Mouse (Mus musculus): ENCODE results near the gene Nxpe4. TPM values are rescaled to one million over a fixed set of nuclear protein-coding genes. Genes with fewer than 3 reads are reported as not detected.

The Nxpe4 gene
- polyA plus RNA-seq, 1 experiment = 0.54 TPM

GRCm38 (mm10) chr9:48329597-48329996 lies 167.8 kb downstream of the Nxpe4 start:
- no peaks in the 10 kb centered on the region for H3K27me3 ChIP-seq (ENCODE audit: control insufficient read depth, insufficient read depth, low read length)
- DNase-seq = no peak

GRCm38 (mm10) chr9:48338783-48339455 lies 177.1 kb downstream of the Nxpe4 start:
- 46% methylated on average over 4 of the region's 4 CpGs for WGBS
- Histone ChIP-seq H3K4me3 (ENCODE audit: control insufficient read depth, insufficient read depth, low read length) (no peak overlapping the region), H3K27me3 (ENCODE audit: control insufficient read depth, insufficient read depth, low read length) (no peaks in the 10 kb centered on the region), H3K4me1 (replicated peaks; ENCODE audit: control insufficient read depth, insufficient read depth, low read length) (no peaks in the 10 kb centered on the region), H3K36me3 (ENCODE audit: control insufficient read depth, insufficient read depth, low read length) (no peaks in the 10 kb centered on the region), H3K27ac (ENCODE audit: control insufficient read depth, insufficient read depth, low read length) (no peak overlapping the region)
- TF ChIP-seq CTCF (IDR thresholded peaks at IDR 0.05; ENCODE audit: borderline replicate concordance, control insufficient read depth, extremely low read depth, insufficient read depth, low read length, poor library complexity) (no peak), POLR2A (IDR thresholded peaks at IDR 0.05; ENCODE audit: control insufficient read depth, extremely low read depth, insufficient read depth, low read length, poor library complexity) (no peak)
- no peak for DNase-seq

More at GRCm38 (mm10) chr9:48329597-48329996, 167.8 kb downstream of the Nxpe4 start:
- TF ChIP-seq POLR2A (IDR thresholded peaks at IDR 0.05; ENCODE audit: control insufficient read depth, extremely low read depth, insufficient read depth, low read length, poor library complexity) (no peak), CTCF (IDR thresholded peaks at IDR 0.05; ENCODE audit: borderline replicate concordance, control insufficient read depth, extremely low read depth, insufficient read depth, low read length, poor library complexity) (no peak)
- no peak overlapping the region for H3K4me3 ChIP-seq (ENCODE audit: control insufficient read depth, insufficient read depth, low read length)
- WGBS = 96% methylated on average over 7 of the region's 7 CpGs
- H3K4me1 ChIP-seq (replicated peaks; ENCODE audit: control insufficient read depth, insufficient read depth, low read length) = no peaks in the 10 kb centered on the region
- no peaks in the 10 kb centered on the region for H3K36me3 ChIP-seq (ENCODE audit: control insufficient read depth, insufficient read depth, low read length)
- H3K27ac ChIP-seq (ENCODE audit: control insufficient read depth, insufficient read depth, low read length) = no peak overlapping the region

- Histone ChIP-seq H3K27me3 (ENCODE audit: control insufficient read depth, insufficient read depth, low read length) (no peaks in the 10 kb centered on the region), H3K27ac (ENCODE audit: control insufficient read depth, insufficient read depth, low read length) (no peak overlapping the region), H3K36me3 (ENCODE audit: control insufficient read depth, insufficient read depth, low read length) (no peaks in the 10 kb centered on the region), H3K4me1 (replicated peaks; ENCODE audit: control insufficient read depth, insufficient read depth, low read length) (no peaks in the 10 kb centered on the region), H3K4me3 (ENCODE audit: control insufficient read depth, insufficient read depth, low read length) (no peak overlapping the region)
- 88% methylated on average over 5 of the region's 5 CpGs for WGBS
- no peak for TF ChIP-seq CTCF (IDR thresholded peaks at IDR 0.05; ENCODE audit: borderline replicate concordance, control insufficient read depth, extremely low read depth, insufficient read depth, low read length, poor library complexity)
- no peak for TF ChIP-seq POLR2A (IDR thresholded peaks at IDR 0.05; ENCODE audit: control insufficient read depth, extremely low read depth, insufficient read depth, low read length, poor library complexity)
- no peak for DNase-seq
Observed at GRCm38 (mm10) chr9:48339563-48339962, 177.7 kb downstream of the Nxpe4 start.

GRCm38 (mm10) chr9:48340708-48341380 lies 179.0 kb downstream of the Nxpe4 start:
- no peak overlapping the region for H3K4me3 ChIP-seq (ENCODE audit: control insufficient read depth, insufficient read depth, low read length)
- no peak for TF ChIP-seq CTCF (IDR thresholded peaks at IDR 0.05; ENCODE audit: borderline replicate concordance, control insufficient read depth, extremely low read depth, insufficient read depth, low read length, poor library complexity)
- H3K27me3 ChIP-seq (ENCODE audit: control insufficient read depth, insufficient read depth, low read length) = no peaks in the 10 kb centered on the region
- no peak overlapping the region for H3K27ac ChIP-seq (ENCODE audit: control insufficient read depth, insufficient read depth, low read length)
- no peaks in the 10 kb centered on the region for H3K36me3 ChIP-seq (ENCODE audit: control insufficient read depth, insufficient read depth, low read length)
- H3K4me1 ChIP-seq (replicated peaks; ENCODE audit: control insufficient read depth, insufficient read depth, low read length) = no peaks in the 10 kb centered on the region
- no peak for DNase-seq
- WGBS = 82% methylated on average over 10 of the region's 10 CpGs

- H3K4me1 ChIP-seq (replicated peaks; ENCODE audit: control insufficient read depth, insufficient read depth, low read length) = no peaks in the 10 kb centered on the region
- 94% methylated on average over 9 of the region's 9 CpGs for WGBS
- no peak overlapping the region for H3K4me3 ChIP-seq (ENCODE audit: control insufficient read depth, insufficient read depth, low read length)
- DNase-seq = no peak
- H3K27me3 ChIP-seq (ENCODE audit: control insufficient read depth, insufficient read depth, low read length) = no peaks in the 10 kb centered on the region
- no peak overlapping the region for H3K27ac ChIP-seq (ENCODE audit: control insufficient read depth, insufficient read depth, low read length)
- no peaks in the 10 kb centered on the region for H3K36me3 ChIP-seq (ENCODE audit: control insufficient read depth, insufficient read depth, low read length)
- TF ChIP-seq POLR2A (IDR thresholded peaks at IDR 0.05; ENCODE audit: control insufficient read depth, extremely low read depth, insufficient read depth, low read length, poor library complexity) = no peak
- TF ChIP-seq CTCF (IDR thresholded peaks at IDR 0.05; ENCODE audit: borderline replicate concordance, control insufficient read depth, extremely low read depth, insufficient read depth, low read length, poor library complexity) = no peak
Observed at GRCm38 (mm10) chr9:48345456-48345855, 183.6 kb downstream of the Nxpe4 start.

GRCm38 (mm10) chr9:48345866-48346265 lies 184.0 kb downstream of the Nxpe4 start:
- Histone ChIP-seq H3K36me3 (ENCODE audit: control insufficient read depth, insufficient read depth, low read length) (no peaks in the 10 kb centered on the region), H3K4me3 (ENCODE audit: control insufficient read depth, insufficient read depth, low read length) (no peak overlapping the region), H3K4me1 (replicated peaks; ENCODE audit: control insufficient read depth, insufficient read depth, low read length) (no peaks in the 10 kb centered on the region), H3K27ac (ENCODE audit: control insufficient read depth, insufficient read depth, low read length) (no peak overlapping the region), H3K27me3 (ENCODE audit: control insufficient read depth, insufficient read depth, low read length) (no peaks in the 10 kb centered on the region)
- TF ChIP-seq POLR2A (IDR thresholded peaks at IDR 0.05; ENCODE audit: control insufficient read depth, extremely low read depth, insufficient read depth, low read length, poor library complexity) (no peak), CTCF (IDR thresholded peaks at IDR 0.05; ENCODE audit: borderline replicate concordance, control insufficient read depth, extremely low read depth, insufficient read depth, low read length, poor library complexity) (no peak)
- no peak for DNase-seq
- WGBS = 95% methylated on average over 3 of the region's 3 CpGs

Measured in thymus, adult 2 months (tissue).